Mouse (Mus musculus) limb, embryonic 14.5 days (tissue): ENCODE measurements around the gene Lrrc66. TPM values are rescaled to one million over a fixed set of nuclear protein-coding genes. Genes with fewer than 3 reads are reported as not detected.

Experiments used
- ATAC-seq: fragments of 200-750 bp; cut with Nextera tagmentation; 2 replicates; pipeline ENCODE4 v1.8.0; 2017; ENCODE audit warnings: low read depth, moderate number of reproducible peaks, moderate TSS enrichment; ENCODE audit not compliant: low FRiP score
- DNase-seq: peaks from one replicate; pipeline ENCODE4 v3.0.0-alpha.2; 2015; ENCODE audit warnings: low spot score
- H3K27ac ChIP-seq: fragments of 300-500 bp; sonication (generic); replicated peaks from 2 replicates; pipeline ENCODE4 v1.5.1; 2014; ENCODE audit warnings: low read depth, mild to moderate bottlenecking, low read length, moderate library complexity, mixed read lengths
- H3K27me3 ChIP-seq: fragments of 300-500 bp; sonication (generic); 2 replicates; pipeline ENCODE4 v1.6.1; 2014; ENCODE audit warnings: low read length, mixed read lengths; ENCODE audit not compliant: control insufficient read depth, insufficient read depth
- H3K36me3 ChIP-seq: fragments of 300-500 bp; sonication (generic); 2 replicates; pipeline ENCODE4 v1.6.1; 2014; ENCODE audit warnings: mild to moderate bottlenecking, low read length, moderate library complexity, mixed read lengths; ENCODE audit not compliant: control insufficient read depth, insufficient read depth
- H3K4me1 ChIP-seq: fragments of 300-500 bp; sonication (generic); 2 replicates; pipeline ENCODE4 v1.6.1; 2014; ENCODE audit warnings: antibody characterized with exemption, low read length, mixed read lengths; ENCODE audit not compliant: control insufficient read depth, insufficient read depth
- H3K4me2 ChIP-seq: fragments of 300-500 bp; sonication (generic); replicated peaks from 2 replicates; pipeline ENCODE4 v1.6.1; 2014; ENCODE audit warnings: low read depth, mild to moderate bottlenecking, low read length, moderate library complexity; ENCODE audit not compliant: severe bottlenecking
- H3K4me3 ChIP-seq: fragments of 300-500 bp; sonication (generic); replicated peaks from 2 replicates; pipeline ENCODE4 v1.5.1; 2014; ENCODE audit warnings: low read length
- H3K9ac ChIP-seq: fragments of 300-500 bp; sonication (generic); 2 replicates; pipeline ENCODE4 v1.6.1; 2014; ENCODE audit warnings: mild to moderate bottlenecking, low read depth, low read length, moderate library complexity; ENCODE audit not compliant: severe bottlenecking
- H3K9me3 ChIP-seq: fragments of 300-500 bp; sonication (generic); 2 replicates; pipeline ENCODE4 v1.6.1; 2016; ENCODE audit warnings: low read length; ENCODE audit not compliant: control insufficient read depth
- POLR2A ChIP-seq: fragments of 200-500 bp; IDR thresholded peaks from 2 replicates; pipeline ENCODE4 v1.8.0; 2012; ENCODE audit warnings: inconsistent platforms, mild to moderate bottlenecking, moderate library complexity, borderline replicate concordance; ENCODE audit not compliant: insufficient read depth, insufficient read length; ENCODE audit errors: extremely low read depth
- WGBS: fragments of 180-500 bp; shearing (Covaris S2); extraction: QIAGEN DNeasy Blood & Tissue Kit; methylation state at CpG from one replicate; pipeline ENCODE4 v1.1.7; 2014; 5-methylcytosine and 5-hydroxymethylcytosine counted together
- polyA plus RNA-seq, 2 experiments: library from polyadenylated mRNA; depleted of rRNA in 1 of 2; stranded (reverse) in 1 of 2; unstranded in 1 of 2; fragments of >200 nt; fragmentation: Nextera tagmentation in 1 of 2; extraction: Ambion mirVana in 1 of 2; gene quantifications; 2 replicates each; pipeline versions ENCODE4 v1.2.1 to v1.2.3; 2012 to 2014

Gene Lrrc66
- polyA plus RNA-seq, 2 experiments = 0.11 TPM; not detected in 1

- no peak for TF ChIP-seq POLR2A
- Histone ChIP-seq H3K4me2 (no peak overlapping the region), H3K9ac (no peak overlapping the region), H3K27ac (no peak overlapping the region), H3K4me3 (no peak overlapping the region), H3K27me3 (no peaks in the 10 kb centered on the region), H3K4me1 (no peaks in the 10 kb centered on the region), H3K36me3 (no peaks in the 10 kb centered on the region), H3K9me3 (no peaks in the 10 kb centered on the region)
- DNase-seq (no peak), ATAC-seq (no peak)
- 66% methylated on average over 7 of the region's 7 CpGs for WGBS
Observed at GRCm38 (mm10) chr5:73573789-73574188, 58.5 kb downstream of the Lrrc66 start.

DNA sequence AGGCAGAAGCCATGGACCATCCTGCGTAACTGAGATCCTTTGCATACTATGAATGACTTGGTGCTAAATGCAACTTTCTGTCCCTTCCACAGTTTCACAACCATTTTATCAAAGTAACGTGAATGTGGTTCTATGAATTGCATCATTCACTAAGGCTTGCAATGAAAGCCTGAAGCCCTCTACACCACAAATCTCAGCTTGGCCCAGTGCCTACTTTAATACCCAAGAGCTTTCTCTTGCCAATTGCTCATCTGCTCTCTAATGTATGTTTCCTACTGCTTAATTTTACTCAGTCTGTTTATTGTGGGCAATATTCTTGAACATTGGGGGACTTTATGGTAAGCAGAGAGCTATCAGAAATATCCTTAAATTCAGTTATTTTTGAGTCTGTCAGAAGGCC lies 59.5 kb downstream of the Lrrc66 start:
- no peaks in the 10 kb centered on the region for H3K27me3 ChIP-seq
- no peaks in the 10 kb centered on the region for H3K36me3 ChIP-seq
- no peak overlapping the region for H3K4me2 ChIP-seq
- no peaks in the 10 kb centered on the region for H3K4me1 ChIP-seq
- no peak overlapping the region for H3K9ac ChIP-seq
- 92% methylated on average over 2 of the region's 2 CpGs for WGBS
- H3K4me3 ChIP-seq = no peak overlapping the region
- no peak for TF ChIP-seq POLR2A
- no peak overlapping the region for H3K27ac ChIP-seq
- no peak for ATAC-seq
- no peaks in the 10 kb centered on the region for H3K9me3 ChIP-seq
- DNase-seq = no peak

DNA sequence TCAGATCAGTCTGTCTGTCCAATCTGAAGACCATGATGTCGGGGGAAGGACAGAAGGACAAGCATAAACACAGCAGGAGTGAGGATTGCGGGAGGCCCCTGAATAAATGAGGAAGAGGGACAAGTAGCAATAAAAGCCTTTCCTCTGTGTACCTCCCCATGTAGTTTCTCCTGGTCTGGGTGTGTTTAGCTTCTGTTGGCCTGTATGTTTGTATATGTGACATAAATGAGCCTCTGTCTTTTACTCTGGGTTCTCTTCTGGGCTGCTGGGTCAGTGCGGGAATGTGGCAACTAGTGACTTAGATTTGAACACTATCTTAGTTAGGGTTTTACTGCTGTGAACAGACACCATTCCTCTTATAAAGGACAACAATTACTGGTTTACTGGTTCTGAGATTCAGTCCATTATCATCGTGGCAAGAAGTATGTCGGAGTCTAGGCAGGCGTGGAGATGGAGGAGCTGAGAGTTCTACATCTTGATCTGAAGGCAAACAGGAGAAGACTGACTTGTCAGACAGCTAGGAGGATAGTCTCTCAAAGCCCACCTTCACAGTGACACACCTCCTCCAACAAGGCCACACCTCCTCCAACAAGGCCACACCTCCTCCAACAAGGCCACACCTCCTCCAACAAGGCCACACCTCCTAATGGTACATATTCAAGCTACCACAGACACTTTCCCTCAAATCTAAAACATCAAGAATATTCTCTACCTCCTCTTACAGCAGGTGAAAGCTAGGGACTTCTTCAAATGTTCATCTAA lies 60.8 kb downstream of the Lrrc66 start:
- Histone ChIP-seq H3K36me3 (no peaks in the 10 kb centered on the region), H3K4me1 (no peaks in the 10 kb centered on the region), H3K9ac (no peak overlapping the region), H3K27ac (no peak overlapping the region), H3K9me3 (no peaks in the 10 kb centered on the region), H3K27me3 (no peaks in the 10 kb centered on the region), H3K4me3 (no peak overlapping the region), H3K4me2 (no peak overlapping the region)
- DNase-seq = no peak
- ATAC-seq = no peak
- TF ChIP-seq POLR2A = no peak
- 89% methylated on average over 6 of the region's 6 CpGs for WGBS

- no peak overlapping the region for H3K27ac ChIP-seq
- H3K36me3 ChIP-seq = no peaks in the 10 kb centered on the region
- H3K4me1 ChIP-seq = no peaks in the 10 kb centered on the region
- H3K9me3 ChIP-seq = no peaks in the 10 kb centered on the region
- no peak for DNase-seq
- no peak overlapping the region for H3K4me3 ChIP-seq
- no peak overlapping the region for H3K4me2 ChIP-seq
- H3K27me3 ChIP-seq = no peaks in the 10 kb centered on the region
- no peak for TF ChIP-seq POLR2A
- 75% methylated on average over 5 of the region's 5 CpGs for WGBS
- no peak for ATAC-seq
- H3K9ac ChIP-seq = no peak overlapping the region
Observed at GRCm38 (mm10) chr5:73569181-73569580, 63.1 kb downstream of the Lrrc66 start.

GRCm38 (mm10) chr5:73566892-73567291 lies 65.4 kb downstream of the Lrrc66 start:
- ATAC-seq = no peak
- no peak overlapping the region for H3K4me2 ChIP-seq
- H3K27me3 ChIP-seq = no peaks in the 10 kb centered on the region
- H3K9me3 ChIP-seq = no peaks in the 10 kb centered on the region
- WGBS = 80% methylated on average over 4 of the region's 4 CpGs
- no peaks in the 10 kb centered on the region for H3K4me1 ChIP-seq
- H3K9ac ChIP-seq = no peak overlapping the region
- no peaks in the 10 kb centered on the region for H3K36me3 ChIP-seq
- no peak overlapping the region for H3K27ac ChIP-seq
- DNase-seq = no peak
- TF ChIP-seq POLR2A = no peak
- H3K4me3 ChIP-seq = no peak overlapping the region
